Mouse (Mus musculus): ENCODE data around the gene Olfr221. TPM values are rescaled to one million over a fixed set of nuclear protein-coding genes. Genes with fewer than 3 reads are reported as not detected.

Olfr221 gene
- polyA plus RNA-seq, 1 experiment from 2014 or later, result not detected

Other genes with a start within 250 kb of the Olfr221 start
- gene AY358078, start 242.4 kb downstream of the Olfr221 start, polyA plus RNA-seq (2014; fragmentation: Nextera tagmentation; extraction: Ambion mirVana), result not detected in 2 replicates
- 7.6 and 13.2 TPM in 2 replicates for gene Ear6, start 188.8 kb downstream of the Olfr221 start, polyA plus RNA-seq (2014; fragmentation: Nextera tagmentation; extraction: Ambion mirVana)
- gene Mettl17, start 157.6 kb downstream of the Olfr221 start, polyA plus RNA-seq (2014; fragmentation: Nextera tagmentation; extraction: Ambion mirVana), result 32.5 and 42.6 TPM in 2 replicates
- 0.07 and 0.14 TPM in 2 replicates for gene Slc39a2, start 149.6 kb downstream of the Olfr221 start, polyA plus RNA-seq (2014; fragmentation: Nextera tagmentation; extraction: Ambion mirVana)
- gene Ndrg2, start 128.3 kb downstream of the Olfr221 start, polyA plus RNA-seq (2014; fragmentation: Nextera tagmentation; extraction: Ambion mirVana), result 19.2 and 21.5 TPM in 2 replicates
- gene Tppp2, start 124.0 kb downstream of the Olfr221 start, polyA plus RNA-seq (2014; fragmentation: Nextera tagmentation; extraction: Ambion mirVana), result not detected in 2 replicates
- not detected in 2 replicates for gene Rnase13, start 119.7 kb downstream of the Olfr221 start, polyA plus RNA-seq (2014; fragmentation: Nextera tagmentation; extraction: Ambion mirVana)
- gene Arhgef40, start 57.7 kb downstream of the Olfr221 start, polyA plus RNA-seq (2014; fragmentation: Nextera tagmentation; extraction: Ambion mirVana), result 50.7 and 61.8 TPM in 2 replicates
- gene Tmem253, start 26.8 kb downstream of the Olfr221 start, polyA plus RNA-seq (2014; fragmentation: Nextera tagmentation; extraction: Ambion mirVana), result 0.85 TPM in 1 of 2 replicates, not detected in the other
- gene Zfp219, start 21.7 kb downstream of the Olfr221 start, polyA plus RNA-seq (2014; fragmentation: Nextera tagmentation; extraction: Ambion mirVana), result 19.8 and 21.9 TPM in 2 replicates
- 698 and 737 TPM in 2 replicates for gene Hnrnpc, start 61.6 kb upstream of the Olfr221 start, polyA plus RNA-seq (2014; fragmentation: Nextera tagmentation; extraction: Ambion mirVana)
- 103 and 111 TPM in 2 replicates for gene Rpgrip1, start 68.2 kb upstream of the Olfr221 start, polyA plus RNA-seq (2014; fragmentation: Nextera tagmentation; extraction: Ambion mirVana)
- gene Supt16, start 155.0 kb upstream of the Olfr221 start, polyA plus RNA-seq (2014; fragmentation: Nextera tagmentation; extraction: Ambion mirVana), result 52.1 and 58.6 TPM in 2 replicates
- 34.5 and 38.0 TPM in 2 replicates for gene Chd8, start 215.3 kb upstream of the Olfr221 start, polyA plus RNA-seq (2014; fragmentation: Nextera tagmentation; extraction: Ambion mirVana)
- gene Tox4, start 236.7 kb upstream of the Olfr221 start, polyA plus RNA-seq (2014; fragmentation: Nextera tagmentation; extraction: Ambion mirVana), result 35.7 and 44.6 TPM in 2 replicates
- 9.8 and 10.6 TPM in 2 replicates for gene Rab2b, start 237.1 kb upstream of the Olfr221 start, polyA plus RNA-seq (2014; fragmentation: Nextera tagmentation; extraction: Ambion mirVana)

All from liver, embryonic 11.5 days (tissue).